Mouse (Mus musculus): ENCODE measurements at regions not wholly inside any gene's neighbourhood (a gene's known extent, or its start where the extent isn't known, plus 50 kb on each side); places are given as distances from the start of the nearest gene placed in this dataset.

GRCm38 (mm10) chr14:9284976-9285605 lies 619.1 kb upstream of the 4930452B06Rik start:
- no peaks in the 10 kb centered on the region for H3K9me3 ChIP-seq

GRCm38 (mm10) chr14:9267282-9268091 lies 601.4 kb upstream of the 4930452B06Rik start:
- DNase-seq (ENCODE audit: low spot score), result no peak
- Histone ChIP-seq H3K4me3 (no peak overlapping the region), H3K36me3 (no peaks in the 10 kb centered on the region), H3K9me3 (no peaks in the 10 kb centered on the region), H3K4me1 (no peaks in the 10 kb centered on the region), H3K27me3 (ENCODE audit: insufficient read depth, poor library complexity, severe bottlenecking) (no peaks in the 10 kb centered on the region), H3K27ac (no peak overlapping the region)
- WGBS, result 84% methylated on average over 14 of the region's 14 CpGs

More at GRCm38 (mm10) chr14:9284976-9285605, 619.1 kb upstream of the 4930452B06Rik start:
- no peak overlapping the region for H3K4me3 ChIP-seq
- H3K4me1 ChIP-seq, result no peaks in the 10 kb centered on the region
- DNase-seq (ENCODE audit: low spot score), result no peak
- H3K36me3 ChIP-seq, result no peaks in the 10 kb centered on the region
- H3K27me3 ChIP-seq (ENCODE audit: insufficient read depth, poor library complexity, severe bottlenecking), result no peaks in the 10 kb centered on the region
- no peak overlapping the region for H3K27ac ChIP-seq
- WGBS, result 82% methylated on average over 2 of the region's 2 CpGs

GRCm38 (mm10) chr14:9252017-9252416 lies 586.0 kb upstream of the 4930452B06Rik start:
- no peak overlapping the region for H3K27ac ChIP-seq
- no peaks in the 10 kb centered on the region for H3K36me3 ChIP-seq
- no peaks in the 10 kb centered on the region for H3K9me3 ChIP-seq
- H3K4me3 ChIP-seq, result no peak overlapping the region
- no peaks in the 10 kb centered on the region for H3K4me1 ChIP-seq
- no peak for DNase-seq (ENCODE audit: low spot score)
- H3K27me3 ChIP-seq (ENCODE audit: insufficient read depth, poor library complexity, severe bottlenecking), result no peaks in the 10 kb centered on the region
- WGBS, result 84% methylated on average over 1 of the region's 1 CpGs

DNA sequence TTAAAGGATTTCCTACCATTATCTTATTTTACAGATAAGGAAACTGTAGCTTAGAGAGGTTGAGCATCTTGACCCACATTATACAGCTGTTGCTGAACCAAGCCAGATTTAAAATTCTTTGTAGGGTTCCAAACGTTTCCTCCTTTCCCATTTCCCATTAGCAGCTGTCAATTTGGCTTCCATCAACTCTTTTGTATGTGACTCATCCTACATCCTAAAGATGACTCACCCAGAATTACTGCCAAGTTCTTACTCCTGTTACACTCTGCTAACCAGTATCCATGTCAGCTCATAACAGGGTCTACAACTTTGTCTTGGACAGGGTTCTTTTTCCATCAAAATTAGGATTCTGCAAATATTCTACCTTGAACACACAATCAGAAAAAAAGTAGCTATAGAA lies 579.2 kb upstream of the 4930452B06Rik start:
- no peaks in the 10 kb centered on the region for H3K27me3 ChIP-seq (ENCODE audit: insufficient read depth, poor library complexity, severe bottlenecking)
- no peak for DNase-seq (ENCODE audit: low spot score)
- H3K27ac ChIP-seq, result no peak overlapping the region
- WGBS, result 18% methylated on average over 1 of the region's 1 CpGs
- H3K9me3 ChIP-seq, result no peaks in the 10 kb centered on the region
- H3K36me3 ChIP-seq, result no peaks in the 10 kb centered on the region
- no peak overlapping the region for H3K4me3 ChIP-seq
- H3K4me1 ChIP-seq, result no peaks in the 10 kb centered on the region

DNA sequence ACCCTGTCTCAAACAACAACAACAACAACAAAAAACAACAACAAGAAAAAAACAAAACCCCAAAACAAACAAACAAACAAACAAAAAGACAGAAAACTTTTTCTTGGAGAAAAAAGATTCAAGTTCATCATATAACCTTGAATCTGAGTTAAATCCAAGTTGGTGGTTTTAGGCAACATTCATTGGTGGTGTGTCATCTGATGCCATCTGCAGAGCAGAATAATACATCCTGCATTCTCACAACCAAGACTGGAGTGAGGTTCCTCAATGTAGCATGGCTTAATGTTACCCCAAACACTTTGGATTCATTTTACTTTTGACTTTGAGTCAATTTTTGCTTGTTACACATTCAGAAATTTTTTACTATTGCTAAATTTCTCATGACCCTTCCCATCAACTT lies 577.3 kb upstream of the 4930452B06Rik start:
- no peak overlapping the region for H3K4me3 ChIP-seq

GRCm38 (mm10) chr14:9242118-9242517 lies 576.1 kb upstream of the 4930452B06Rik start:
- no peak overlapping the region for H3K4me3 ChIP-seq
- H3K4me1 ChIP-seq, result no peaks in the 10 kb centered on the region
- H3K36me3 ChIP-seq, result no peaks in the 10 kb centered on the region
- no peaks in the 10 kb centered on the region for H3K9me3 ChIP-seq
- H3K27me3 ChIP-seq (ENCODE audit: insufficient read depth, poor library complexity, severe bottlenecking), result no peaks in the 10 kb centered on the region
- WGBS, result 55% methylated on average over 2 of the region's 2 CpGs
- DNase-seq (ENCODE audit: low spot score), result no peak
- no peak overlapping the region for H3K27ac ChIP-seq

More for the DNA sequence above, 577.3 kb upstream of the 4930452B06Rik start:
- DNase-seq (ENCODE audit: low spot score), result no peak
- H3K27me3 ChIP-seq (ENCODE audit: insufficient read depth, poor library complexity, severe bottlenecking), result no peaks in the 10 kb centered on the region
- H3K9me3 ChIP-seq, result no peaks in the 10 kb centered on the region
- no peaks in the 10 kb centered on the region for H3K36me3 ChIP-seq
- H3K27ac ChIP-seq, result no peak overlapping the region
- no peaks in the 10 kb centered on the region for H3K4me1 ChIP-seq

- 87% methylated on average over 6 of the region's 6 CpGs for WGBS
- Histone ChIP-seq H3K4me1 (no peaks in the 10 kb centered on the region), H3K27ac (no peak overlapping the region), H3K27me3 (ENCODE audit: insufficient read depth, poor library complexity, severe bottlenecking) (no peaks in the 10 kb centered on the region), H3K36me3 (no peaks in the 10 kb centered on the region), H3K9me3 (no peaks in the 10 kb centered on the region), H3K4me3 (no peak overlapping the region)
- DNase-seq (ENCODE audit: low spot score), result no peak
These were observed 561.6 kb upstream of the 4930452B06Rik start for GRCm38 (mm10) chr14:9227670-9228069.

- DNase-seq (ENCODE audit: low spot score), result no peak
- Histone ChIP-seq H3K27me3 (ENCODE audit: insufficient read depth, poor library complexity, severe bottlenecking) (no peaks in the 10 kb centered on the region), H3K36me3 (no peaks in the 10 kb centered on the region), H3K4me3 (no peak overlapping the region), H3K9me3 (no peaks in the 10 kb centered on the region), H3K27ac (no peak overlapping the region), H3K4me1 (no peaks in the 10 kb centered on the region)
- 62% methylated on average over 2 of the region's 2 CpGs for WGBS
These were observed 534.2 kb upstream of the 4930452B06Rik start for GRCm38 (mm10) chr14:9200246-9200645.

GRCm38 (mm10) chr14:9192122-9192769 lies 526.2 kb upstream of the 4930452B06Rik start:
- no peaks in the 10 kb centered on the region for H3K9me3 ChIP-seq
- no peak overlapping the region for H3K27ac ChIP-seq
- H3K4me1 ChIP-seq, result no peaks in the 10 kb centered on the region
- H3K36me3 ChIP-seq, result no peaks in the 10 kb centered on the region
- WGBS, result 86% methylated on average over 4 of the region's 4 CpGs
- no peak for DNase-seq (ENCODE audit: low spot score)
- no peak overlapping the region for H3K4me3 ChIP-seq
- no peaks in the 10 kb centered on the region for H3K27me3 ChIP-seq (ENCODE audit: insufficient read depth, poor library complexity, severe bottlenecking)

DNA sequence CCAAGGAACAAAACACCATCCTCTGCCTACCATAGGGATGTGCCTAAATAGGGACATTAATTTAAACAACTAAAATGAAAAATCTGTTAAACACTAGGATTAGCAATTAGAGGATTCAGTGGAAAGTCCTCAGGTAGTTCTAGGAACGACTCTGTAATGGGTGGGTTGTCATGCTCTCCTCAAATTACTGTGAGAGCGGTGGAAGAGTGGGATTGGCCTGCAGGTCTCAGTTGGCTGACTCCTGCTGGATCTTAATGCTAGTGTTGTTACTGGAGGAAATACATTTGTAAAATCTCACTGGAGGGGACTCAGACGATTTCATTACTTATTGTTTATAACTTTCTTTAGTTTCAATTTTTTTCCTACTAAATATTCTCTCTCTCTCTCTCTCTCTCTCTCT lies 525.6 kb upstream of the 4930452B06Rik start:
- H3K27ac ChIP-seq, result no peak overlapping the region
- no peak for DNase-seq (ENCODE audit: low spot score)
- no peaks in the 10 kb centered on the region for H3K4me1 ChIP-seq
- no peaks in the 10 kb centered on the region for H3K27me3 ChIP-seq (ENCODE audit: insufficient read depth, poor library complexity, severe bottlenecking)
- no peaks in the 10 kb centered on the region for H3K36me3 ChIP-seq
- WGBS, result 71% methylated on average over 3 of the region's 3 CpGs
- no peak overlapping the region for H3K4me3 ChIP-seq
- no peaks in the 10 kb centered on the region for H3K9me3 ChIP-seq

DNA sequence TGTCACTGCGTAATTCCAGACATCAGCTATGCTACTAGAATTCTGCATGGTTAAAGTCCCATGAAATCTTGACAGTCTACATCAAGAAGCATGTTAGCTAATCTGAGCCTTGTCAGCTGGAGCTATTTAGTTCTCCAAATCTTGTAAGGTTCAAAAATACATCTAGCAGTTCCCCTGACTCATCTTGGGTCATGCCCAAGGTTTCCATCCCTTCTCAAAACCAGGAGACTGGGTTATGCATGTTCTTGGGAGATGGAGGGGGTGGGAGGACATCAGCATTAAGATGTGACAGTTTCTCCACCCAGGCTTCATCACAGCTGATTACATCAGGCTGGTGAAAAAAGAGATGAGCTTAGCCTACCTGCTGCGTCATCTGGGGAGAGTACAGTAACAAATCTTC lies 495.3 kb upstream of the 4930452B06Rik start:
- Histone ChIP-seq H3K9me3 (no peaks in the 10 kb centered on the region), H3K4me3 (no peak overlapping the region), H3K4me1 (no peaks in the 10 kb centered on the region), H3K36me3 (no peaks in the 10 kb centered on the region), H3K27ac (no peak overlapping the region), H3K27me3 (ENCODE audit: insufficient read depth, poor library complexity, severe bottlenecking) (no peaks in the 10 kb centered on the region)
- 68% methylated on average over 2 of the region's 2 CpGs for WGBS
- no peak for DNase-seq (ENCODE audit: low spot score)

DNA sequence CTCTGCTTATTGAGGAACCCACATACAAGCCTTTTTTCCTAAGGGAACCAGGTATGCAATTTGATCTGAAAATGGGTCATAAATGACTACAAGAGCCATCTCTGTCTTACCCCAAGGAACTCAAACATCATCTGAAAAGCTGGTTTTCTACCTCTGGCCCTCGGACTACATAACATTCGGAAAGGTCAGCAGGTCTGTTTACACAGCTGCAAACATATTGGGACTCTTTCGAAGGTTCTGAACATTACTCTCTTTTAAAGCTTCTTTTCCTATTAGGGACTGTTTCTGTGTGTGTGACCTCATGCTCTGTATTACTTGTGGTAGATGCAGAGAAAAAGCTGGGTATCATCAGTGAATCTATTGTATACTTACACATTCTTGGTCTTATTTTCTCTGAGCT lies 491.9 kb upstream of the 4930452B06Rik start:
- H3K4me1 ChIP-seq, result no peaks in the 10 kb centered on the region
- 72% methylated on average over 3 of the region's 3 CpGs for WGBS
- no peak overlapping the region for H3K27ac ChIP-seq
- no peak overlapping the region for H3K4me3 ChIP-seq
- H3K27me3 ChIP-seq (ENCODE audit: insufficient read depth, poor library complexity, severe bottlenecking), result no peaks in the 10 kb centered on the region
- no peak for DNase-seq (ENCODE audit: low spot score)
- no peaks in the 10 kb centered on the region for H3K9me3 ChIP-seq
- H3K36me3 ChIP-seq, result no peaks in the 10 kb centered on the region

GRCm38 (mm10) chr14:9150841-9151240 lies 484.8 kb upstream of the 4930452B06Rik start:
- H3K4me1 ChIP-seq, result no peaks in the 10 kb centered on the region
- H3K27me3 ChIP-seq (ENCODE audit: insufficient read depth, poor library complexity, severe bottlenecking), result no peaks in the 10 kb centered on the region
- DNase-seq (ENCODE audit: low spot score), result no peak
- WGBS, result 50% methylated on average over 1 of the region's 1 CpGs
- no peak overlapping the region for H3K27ac ChIP-seq
- H3K4me3 ChIP-seq, result no peak overlapping the region
- no peaks in the 10 kb centered on the region for H3K36me3 ChIP-seq
- no peaks in the 10 kb centered on the region for H3K9me3 ChIP-seq
